Mouse (Mus musculus) heart, embryonic 12.5 days (tissue): Measurements from ENCODE around the gene Ablim1. TPM values are rescaled to one million over a fixed set of nuclear protein-coding genes. Genes with fewer than 3 reads are reported as not detected.
"Not testable (repeated sequence)": the region's sequence is repeated elsewhere in the genome, so short reads cannot be mapped to it uniquely, and the experiment has no call there.

Experiments used
- ATAC-seq: fragments of 200-750 bp; cut with Nextera tagmentation; 2 replicates; pipeline ENCODE4 v1.8.0; 2017; ENCODE audit warnings: moderate TSS enrichment, moderate library complexity; ENCODE audit not compliant: insufficient number of reproducible peaks, low FRiP score
- H3K27ac ChIP-seq: fragments of 300-500 bp; sonication (generic); 2 replicates; pipeline ENCODE4 v1.5.1; 2016; ENCODE audit warnings: mild to moderate bottlenecking, moderate library complexity; ENCODE audit not compliant: poor library complexity, severe bottlenecking
- H3K27me3 ChIP-seq: fragments of 300-500 bp; sonication (generic); replicated peaks from 2 replicates; pipeline ENCODE4 v1.6.1; 2016; ENCODE audit warnings: mild to moderate bottlenecking, moderate library complexity
- H3K36me3 ChIP-seq: fragments of 300-500 bp; sonication (generic); 2 replicates; pipeline ENCODE4 v1.6.1; 2016; ENCODE audit warnings: mild to moderate bottlenecking, moderate library complexity
- H3K4me1 ChIP-seq: fragments of 300-500 bp; sonication (generic); replicated peaks from 2 replicates; pipeline ENCODE4 v1.6.1; 2016; ENCODE audit warnings: mild to moderate bottlenecking
- H3K4me2 ChIP-seq: fragments of 300-500 bp; sonication (generic); 2 replicates; pipeline ENCODE4 v1.6.1; 2016; ENCODE audit warnings: mild to moderate bottlenecking, moderate library complexity
- H3K4me3 ChIP-seq: fragments of 300-500 bp; sonication (generic); 2 replicates; pipeline ENCODE4 v1.5.1; 2016; ENCODE audit warnings: mild to moderate bottlenecking
- H3K9ac ChIP-seq: fragments of 300-500 bp; sonication (generic); 2 replicates; pipeline ENCODE4 v1.6.1; 2016; ENCODE audit warnings: mild to moderate bottlenecking, moderate library complexity
- H3K9me3 ChIP-seq: fragments of 300-500 bp; sonication (generic); replicated peaks from 2 replicates; pipeline ENCODE4 v1.6.1; 2016; ENCODE audit warnings: mild to moderate bottlenecking, moderate library complexity
- WGBS: fragments of 180-500 bp; shearing (Covaris S2); methylation state at CpG from one replicate; pipeline ENCODE4 v1.1.7; 2016; 5-methylcytosine and 5-hydroxymethylcytosine counted together
- polyA plus RNA-seq: library from polyadenylated mRNA; unstranded; fragments of >200 nt; fragmentation: Nextera tagmentation; extraction: Ambion mirVana; gene quantifications from 2 replicates; pipeline ENCODE4 v1.2.1, GENCODE M21; 2016

Gene Ablim1
- polyA plus RNA-seq, 1 experiment from 2014 or later: 53.5 TPM

- Histone ChIP-seq H3K27ac (no peak overlapping the region), H3K4me3 (no peak overlapping the region), H3K4me1 (peaks cover 23% of the 10 kb centered on the region), H3K9ac (no peak overlapping the region), H3K9me3 (no peaks in the 10 kb centered on the region), H3K36me3 (no peaks in the 10 kb centered on the region; the same call in 1 of the 2 replicates), H3K4me2 (no peak overlapping the region), H3K27me3 (no peaks in the 10 kb centered on the region)
- 0 out of 2 replicates have a peak, but pooled peaks have one; percentile 19 for ATAC-seq
Observed at GRCm38 (mm10) chr19:57138045-57138444, 176.7 kb downstream of the Ablim1 start.

GRCm38 (mm10) chr19:57136228-57136627, 178.5 kb downstream of the Ablim1 start:
- ATAC-seq: 0 out of 2 replicates have a peak, but pooled peaks have one; percentile 26
- WGBS: 48% methylated on average over 7 of the region's 7 CpGs
- H3K4me3 ChIP-seq: no peak overlapping the region
- H3K36me3 ChIP-seq: peaks cover 12% of the 10 kb centered on the region
- H3K4me1 ChIP-seq: peaks cover 25% of the 10 kb centered on the region
- H3K9me3 ChIP-seq: no peaks in the 10 kb centered on the region
- H3K27me3 ChIP-seq: no peaks in the 10 kb centered on the region
- H3K4me2 ChIP-seq: no peak overlapping the region
- no peak overlapping the region for H3K9ac ChIP-seq
- no peak overlapping the region for H3K27ac ChIP-seq

- ATAC-seq, H3K27ac ChIP-seq, H3K27me3 ChIP-seq, H3K4me2 ChIP-seq, H3K9me3 ChIP-seq, H3K9ac ChIP-seq, H3K4me3 ChIP-seq: not testable (repeated sequence)
- WGBS: 90% methylated on average over 6 of the region's 6 CpGs
- Histone ChIP-seq H3K4me1 (peaks cover 26% of the 10 kb centered on the region), H3K36me3 (peaks cover 13% of the 10 kb centered on the region)
Observed at GRCm38 (mm10) chr19:57135654-57136053, 179.1 kb downstream of the Ablim1 start.

GRCm38 (mm10) chr19:57134654-57135348, 179.9 kb downstream of the Ablim1 start:
- Histone ChIP-seq H3K4me2 (0 out of 2 replicates have a peak overlapping the region, but pooled peaks have one; percentile 13), H3K27ac (no peak overlapping the region), H3K27me3 (no peaks in the 10 kb centered on the region), H3K9ac (no peak overlapping the region), H3K36me3 (peaks cover 15% of the 10 kb centered on the region), H3K9me3 (no peaks in the 10 kb centered on the region), H3K4me3 (no peak overlapping the region), H3K4me1 (peaks cover 26% of the 10 kb centered on the region)
- WGBS: 49% methylated on average over 20 of the region's 20 CpGs
- ATAC-seq: no peak

- Histone ChIP-seq H3K4me1 (peaks cover 23% of the 10 kb centered on the region), H3K4me3 (no peak overlapping the region), H3K27me3 (no peaks in the 10 kb centered on the region), H3K27ac (no peak overlapping the region), H3K9ac (no peak overlapping the region), H3K4me2 (no peak overlapping the region), H3K36me3 (peaks cover 15% of the 10 kb centered on the region), H3K9me3 (no peaks in the 10 kb centered on the region)
- 75% methylated on average over 6 of the region's 6 CpGs for WGBS
- ATAC-seq: no peak
Observed at GRCm38 (mm10) chr19:57132916-57133520, 181.7 kb downstream of the Ablim1 start.

- H3K4me1 ChIP-seq: peaks cover 25% of the 10 kb centered on the region
Observed at GRCm38 (mm10) chr19:57132281-57132680, 182.4 kb downstream of the Ablim1 start.

GRCm38 (mm10) chr19:57131366-57131765, 183.4 kb downstream of the Ablim1 start:
- Histone ChIP-seq H3K9me3 (no peaks in the 10 kb centered on the region), H3K4me2 (no peak overlapping the region), H3K27ac (no peak overlapping the region), H3K4me3 (no peak overlapping the region), H3K9ac (no peak overlapping the region), H3K4me1 (peaks cover 29% of the 10 kb centered on the region), H3K27me3 (no peaks in the 10 kb centered on the region), H3K36me3 (peaks cover 19% of the 10 kb centered on the region)
- 58% methylated on average over 4 of the region's 4 CpGs for WGBS
- ATAC-seq: 0 out of 2 replicates have a peak, but pooled peaks have one; percentile 7

More at GRCm38 (mm10) chr19:57132281-57132680, 182.4 kb downstream of the Ablim1 start:
- Histone ChIP-seq H3K9ac (no peak overlapping the region), H3K9me3 (no peaks in the 10 kb centered on the region), H3K4me3 (no peak overlapping the region), H3K27ac (no peak overlapping the region), H3K4me2 (no peak overlapping the region), H3K27me3 (no peaks in the 10 kb centered on the region), H3K36me3 (peaks cover 15% of the 10 kb centered on the region)
- 69% methylated on average over 5 of the region's 5 CpGs for WGBS
- ATAC-seq: no peak

- no peaks in the 10 kb centered on the region for H3K27me3 ChIP-seq
- no peak for ATAC-seq
- no peaks in the 10 kb centered on the region for H3K9me3 ChIP-seq
- peaks cover 29% of the 10 kb centered on the region for H3K4me1 ChIP-seq
- peaks cover 19% of the 10 kb centered on the region for H3K36me3 ChIP-seq
- no peak overlapping the region for H3K4me2 ChIP-seq
- no peak overlapping the region for H3K27ac ChIP-seq
- H3K4me3 ChIP-seq: no peak overlapping the region
- no peak overlapping the region for H3K9ac ChIP-seq
- 80% methylated on average over 4 of the region's 4 CpGs for WGBS
Observed at GRCm38 (mm10) chr19:57130591-57130990, 184.1 kb downstream of the Ablim1 start.

- peaks cover 25% of the 10 kb centered on the region for H3K4me1 ChIP-seq
- H3K4me3 ChIP-seq: no peak overlapping the region
- H3K27me3 ChIP-seq: no peaks in the 10 kb centered on the region
- 82% methylated on average over 9 of the region's 9 CpGs for WGBS
- H3K9me3 ChIP-seq: no peaks in the 10 kb centered on the region
- ATAC-seq: no peak
- no peak overlapping the region for H3K4me2 ChIP-seq
- peaks cover 19% of the 10 kb centered on the region for H3K36me3 ChIP-seq
- no peak overlapping the region for H3K27ac ChIP-seq
- no peak overlapping the region for H3K9ac ChIP-seq
Observed at GRCm38 (mm10) chr19:57129729-57130128, 185.0 kb downstream of the Ablim1 start.

GRCm38 (mm10) chr19:57128037-57128436, 186.7 kb downstream of the Ablim1 start:
- WGBS: 76% methylated on average over 6 of the region's 6 CpGs
- Histone ChIP-seq H3K27me3 (no peaks in the 10 kb centered on the region), H3K9ac (no peak overlapping the region), H3K4me3 (no peak overlapping the region), H3K4me1 (peaks cover 29% of the 10 kb centered on the region), H3K36me3 (peaks cover 19% of the 10 kb centered on the region), H3K9me3 (no peaks in the 10 kb centered on the region), H3K4me2 (no peak overlapping the region), H3K27ac (no peak overlapping the region)
- no peak for ATAC-seq

GRCm38 (mm10) chr19:57127523-57127922, 187.2 kb downstream of the Ablim1 start:
- WGBS: 89% methylated on average over 5 of the region's 5 CpGs
- H3K36me3 ChIP-seq: peaks cover 23% of the 10 kb centered on the region

More at GRCm38 (mm10) chr19:57127523-57127922, 187.2 kb downstream of the Ablim1 start:
- no peak for ATAC-seq
- Histone ChIP-seq H3K27me3 (no peaks in the 10 kb centered on the region), H3K9me3 (no peaks in the 10 kb centered on the region), H3K4me2 (no peak overlapping the region), H3K9ac (no peak overlapping the region), H3K4me3 (no peak overlapping the region), H3K27ac (no peak overlapping the region), H3K4me1 (peaks cover 29% of the 10 kb centered on the region)
